Mouse (Mus musculus) liver (tissue): ENCODE measurements around the gene Dusp11.
A peak's percentile ranks its signal among the peaks of the same experiment; 100 is the strongest.
"Not testable (repeated sequence)": the region's sequence is repeated elsewhere in the genome, so short reads cannot be mapped to it uniquely, and the experiment has no call there.

Experiments
- DNase-seq: peaks from one replicate; pipeline ENCODE4 v3.0.0-alpha.2; 2020; ENCODE audit warnings: mixed read lengths

Dusp11 gene

DNA sequence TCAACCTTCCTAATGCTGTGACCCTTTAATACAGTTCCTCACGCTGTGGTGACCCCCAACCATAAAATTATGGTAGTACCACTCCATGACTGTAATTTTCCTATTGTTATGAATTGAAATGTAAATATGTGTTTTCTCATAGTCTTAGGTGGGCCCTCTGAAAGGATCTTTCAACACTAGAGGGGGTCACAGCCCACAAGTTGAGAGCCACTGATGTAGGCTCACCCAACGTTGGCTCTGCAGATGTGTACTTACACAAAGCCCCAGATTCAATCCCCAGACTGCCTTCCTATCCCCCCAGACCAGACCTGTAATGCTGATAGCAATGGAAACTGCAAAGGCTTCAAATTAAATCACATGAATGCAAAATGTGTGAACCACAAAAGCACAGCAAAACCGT, 25.8 kb downstream of the Dusp11 start:
- DNase-seq = no peak

DNA sequence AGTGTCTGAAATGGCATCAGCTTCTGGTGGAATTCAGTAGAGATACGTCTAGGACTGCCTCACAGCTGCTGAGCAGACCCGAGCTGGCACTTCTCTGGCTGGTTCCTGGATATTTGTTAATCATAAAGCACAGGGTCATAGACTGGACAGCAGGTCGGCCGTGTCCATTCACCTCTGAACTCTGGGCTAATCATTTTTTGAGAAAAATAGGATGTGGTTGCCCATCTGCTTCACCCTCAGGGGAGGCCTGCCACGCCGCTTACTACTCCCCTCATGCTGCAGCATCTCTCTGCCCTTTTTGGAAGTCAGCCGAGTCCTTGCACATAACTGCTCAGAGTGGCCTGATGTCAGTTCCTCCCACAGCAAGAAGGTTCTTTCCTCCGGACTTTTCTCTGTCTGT, 27.4 kb downstream of the Dusp11 start:
- no peak for DNase-seq

DNA sequence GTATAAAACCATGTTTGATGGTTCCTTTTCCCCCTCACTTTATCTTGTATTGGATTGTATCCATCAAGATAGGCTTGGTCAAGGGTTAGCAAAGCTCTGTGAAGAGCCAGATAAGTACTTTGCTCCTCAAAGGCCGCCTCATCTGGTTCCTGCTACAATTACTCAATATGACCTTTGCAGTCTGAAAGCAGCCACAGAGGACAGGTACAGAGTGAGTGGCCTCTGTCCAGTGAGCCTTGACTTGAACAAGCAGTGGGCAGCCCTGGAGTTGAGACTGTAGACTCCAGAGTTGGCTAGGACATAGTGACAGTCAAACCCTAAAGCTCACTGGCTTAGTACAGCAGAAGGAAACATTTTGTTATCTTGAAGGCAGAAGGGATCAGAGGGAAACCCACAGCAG, 32.2 kb downstream of the Dusp11 start:
- DNase-seq = no peak

DNA sequence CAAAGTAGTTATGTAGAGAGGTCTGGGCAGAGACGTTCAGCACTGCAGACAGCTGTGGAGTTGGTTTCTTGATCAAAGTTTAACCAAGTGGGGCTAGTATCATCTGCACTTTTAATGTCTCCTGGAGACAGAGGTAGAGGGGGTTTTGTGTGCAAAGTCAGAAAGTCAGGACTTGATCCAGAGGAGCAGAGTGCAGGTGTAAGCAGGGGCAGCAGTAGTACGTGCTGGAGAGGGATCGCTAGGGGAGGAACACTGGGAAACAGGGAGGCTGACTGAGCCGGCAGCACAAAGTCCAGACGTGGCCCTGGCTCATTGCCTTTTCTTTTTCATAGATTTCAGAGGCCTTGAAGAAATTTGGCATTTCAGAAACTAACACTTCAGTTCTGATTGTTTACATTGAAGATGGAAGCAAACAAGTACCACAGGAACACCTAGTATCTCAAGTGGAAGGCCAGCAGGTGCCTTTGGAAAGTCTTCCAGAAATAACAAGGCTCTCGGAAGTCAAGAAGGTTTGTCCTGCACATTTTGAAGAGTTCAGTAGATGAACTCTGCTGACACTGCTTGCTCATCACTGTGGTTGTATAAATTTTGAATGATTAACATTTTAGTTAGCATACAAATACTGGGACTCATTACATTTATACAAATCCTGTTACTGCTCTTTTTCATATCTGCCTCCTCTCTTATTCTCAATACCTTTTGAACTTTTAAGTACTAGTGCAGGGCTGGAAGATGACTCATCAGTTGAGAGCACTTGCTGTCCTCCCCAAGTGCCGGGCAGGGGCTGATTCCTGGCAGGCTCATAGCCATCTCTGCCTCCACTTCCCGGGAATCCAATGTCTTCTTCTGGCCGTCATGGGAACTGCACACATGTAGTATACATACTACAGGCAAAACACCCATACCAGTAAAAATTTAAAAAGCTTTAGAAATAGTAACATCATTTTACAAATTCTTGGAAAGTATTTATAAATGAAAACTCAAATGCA, 33.7 kb downstream of the Dusp11 start:
- no peak for DNase-seq

DNA sequence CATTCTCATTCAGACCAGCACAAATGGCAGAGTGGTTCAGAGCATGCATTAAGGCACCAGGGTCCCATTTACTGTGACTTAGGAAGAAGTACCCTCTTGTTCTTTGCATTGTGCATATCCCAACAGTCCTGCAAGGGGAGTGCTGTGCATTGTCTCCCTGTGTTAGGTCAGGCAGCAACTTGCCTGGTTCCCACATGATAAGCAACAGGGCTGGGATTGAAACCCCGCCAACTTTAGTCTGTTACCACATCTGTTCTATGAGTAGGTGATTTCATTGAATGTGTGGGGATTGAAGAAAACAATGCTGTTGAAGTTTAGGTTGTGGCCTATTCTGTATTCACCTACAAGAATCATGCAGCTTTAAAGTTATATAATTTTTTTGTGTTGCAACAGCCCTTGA, 34.8 kb downstream of the Dusp11 start:
- no peak for DNase-seq

DNA sequence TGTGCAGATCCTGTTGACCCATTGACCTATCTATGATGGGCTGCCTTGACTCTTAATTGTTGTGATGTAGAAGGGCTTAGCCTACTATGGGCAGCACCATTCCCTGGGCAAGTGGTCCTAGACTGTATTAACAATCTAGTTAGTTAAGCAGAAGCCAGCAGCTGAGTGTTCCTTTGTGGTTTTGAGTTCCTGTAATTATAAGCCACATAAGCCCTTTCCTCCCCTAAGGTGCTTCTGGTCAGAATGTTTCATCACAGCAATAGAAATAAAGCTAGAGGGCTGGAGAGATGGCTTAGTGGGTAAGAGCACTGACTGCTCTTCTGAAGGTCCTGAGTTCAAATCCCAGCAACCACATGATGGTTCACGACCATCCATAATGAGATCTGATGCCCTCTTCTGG, 37.8 kb downstream of the Dusp11 start:
- no peak for DNase-seq

DNA sequence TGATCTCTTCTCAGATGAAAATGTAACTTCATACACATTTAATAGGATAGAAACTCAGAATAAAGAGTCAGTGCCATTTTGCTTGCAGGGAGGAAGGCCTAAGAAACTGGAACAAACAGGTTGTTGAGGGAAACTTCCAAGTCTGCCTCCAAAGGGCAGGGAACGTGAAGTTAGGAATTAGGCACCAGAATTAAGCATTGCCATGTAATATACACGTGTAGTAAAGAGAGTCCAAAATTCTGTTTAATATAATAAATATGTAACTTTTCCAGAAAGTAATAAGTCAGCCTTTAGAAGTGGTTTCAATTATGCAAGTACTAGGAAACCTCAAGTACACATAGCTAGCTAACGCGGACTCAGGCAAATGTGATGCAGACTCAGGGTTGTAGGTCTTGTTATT, 42.1 kb downstream of the Dusp11 start:
- DNase-seq = no peak

DNA sequence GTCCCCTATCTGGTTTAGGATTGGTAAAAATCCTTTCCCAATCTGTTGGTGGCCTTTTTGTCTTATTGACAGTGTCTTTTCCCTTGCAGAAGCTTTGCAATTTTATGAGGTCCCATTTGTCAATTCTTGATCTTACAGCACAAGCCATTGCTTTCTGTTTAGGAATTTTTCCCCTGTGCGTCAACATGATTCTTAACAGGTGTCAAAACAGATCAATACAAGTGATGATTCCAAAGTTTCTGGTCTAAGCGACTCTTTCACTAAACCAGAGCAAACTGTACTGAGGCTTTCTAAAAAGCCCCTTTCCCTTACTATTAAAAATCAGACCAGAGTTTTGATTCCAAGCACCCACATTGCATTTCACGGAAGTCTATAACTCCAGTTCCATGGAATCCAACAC, 43.1 kb downstream of the Dusp11 start:
- not testable (repeated sequence) for DNase-seq

DNA sequence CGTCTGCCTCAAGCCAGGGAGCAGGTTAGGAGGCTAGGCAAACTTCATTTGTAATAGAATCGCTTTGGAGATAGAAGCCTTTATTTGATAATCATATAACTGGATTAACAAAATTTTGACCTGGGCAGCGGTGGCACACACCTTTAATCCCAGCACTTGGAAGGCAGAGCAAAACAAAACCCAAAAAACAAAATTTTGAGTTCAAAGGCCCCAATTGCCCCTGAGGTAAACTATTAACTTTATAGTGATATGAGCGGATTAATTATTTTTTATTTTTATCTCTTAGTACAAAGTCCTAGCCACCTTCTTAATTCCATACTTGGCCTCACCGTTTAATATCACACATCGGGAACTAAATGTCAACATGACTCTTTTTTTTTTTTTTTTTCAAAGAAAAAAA, 44.9 kb downstream of the Dusp11 start:
- DNase-seq = no peak

DNA sequence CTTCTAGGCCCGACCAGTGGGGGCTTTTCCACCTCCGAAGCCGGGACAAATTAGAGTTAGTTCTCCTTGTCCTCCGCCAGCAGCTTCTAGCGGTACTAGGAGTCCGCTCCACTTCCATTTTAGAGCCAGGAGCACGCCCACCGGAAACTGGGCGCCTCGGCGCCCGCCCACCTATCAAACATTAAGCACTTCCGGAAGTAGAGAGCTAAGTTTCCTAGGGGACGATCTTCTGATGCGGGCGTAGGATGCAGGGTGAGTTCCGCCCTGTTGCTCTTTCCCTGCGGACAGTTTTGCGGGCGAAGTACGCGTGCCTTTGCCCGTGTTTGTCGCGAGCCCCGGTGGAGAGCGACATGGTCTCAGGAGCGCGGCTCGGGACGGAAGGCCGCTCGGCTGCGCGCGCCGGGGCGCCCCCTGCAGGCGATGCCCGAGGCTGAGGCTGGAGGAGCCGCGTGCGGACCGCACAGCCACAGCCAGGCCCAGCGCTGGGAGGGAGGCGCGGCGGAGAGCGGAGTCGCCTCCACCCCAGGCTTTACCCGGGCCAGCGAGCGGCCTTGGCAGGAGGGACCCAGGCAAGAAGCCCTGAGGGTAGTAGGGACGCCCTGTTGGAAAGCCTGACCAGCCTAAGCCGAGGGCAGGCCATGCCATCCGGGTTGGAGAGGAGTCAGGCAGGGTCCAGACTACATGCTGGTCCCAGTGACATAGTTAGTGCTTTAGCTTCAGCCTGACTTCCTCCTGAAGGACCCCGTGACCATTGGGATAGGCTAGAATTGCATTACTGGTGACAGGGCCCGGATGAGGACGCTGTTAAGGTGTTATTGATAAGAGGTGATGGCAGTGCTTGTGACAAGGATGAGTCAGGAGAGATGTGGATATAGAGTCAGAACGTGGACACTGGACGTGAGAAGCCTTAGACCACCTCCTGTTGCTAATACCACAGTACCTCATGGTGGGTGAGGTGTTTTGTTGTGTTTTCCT, 45.6 kb downstream of the Dusp11 start, which contains the start of gene Nat8f1:
Gene Nat8f1 (minus strand): TSS at position 149 of the 975 bp plus-strand sequence.
- peak; percentile 91 for DNase-seq

DNA sequence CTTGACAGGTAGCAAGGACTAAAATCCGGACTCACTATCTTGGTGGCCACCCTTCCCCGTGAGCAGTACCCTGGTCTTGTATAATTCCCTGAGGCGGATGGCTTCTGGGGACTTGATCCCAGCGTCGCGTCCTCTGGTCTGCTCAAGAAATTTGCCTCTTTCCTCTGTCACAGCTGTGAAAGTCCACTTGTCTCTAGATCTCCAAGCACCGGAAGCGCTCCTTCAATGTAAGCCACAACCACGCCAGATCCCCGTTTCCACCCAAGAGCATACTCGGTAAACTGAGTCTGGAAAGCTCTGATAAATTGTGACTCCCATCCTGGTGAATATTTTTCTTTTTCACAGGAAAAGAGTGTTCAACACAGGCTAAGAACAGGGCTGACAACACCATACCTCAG, 46.3 kb downstream of the Dusp11 start:
- peak; percentile 26 for DNase-seq

DNA sequence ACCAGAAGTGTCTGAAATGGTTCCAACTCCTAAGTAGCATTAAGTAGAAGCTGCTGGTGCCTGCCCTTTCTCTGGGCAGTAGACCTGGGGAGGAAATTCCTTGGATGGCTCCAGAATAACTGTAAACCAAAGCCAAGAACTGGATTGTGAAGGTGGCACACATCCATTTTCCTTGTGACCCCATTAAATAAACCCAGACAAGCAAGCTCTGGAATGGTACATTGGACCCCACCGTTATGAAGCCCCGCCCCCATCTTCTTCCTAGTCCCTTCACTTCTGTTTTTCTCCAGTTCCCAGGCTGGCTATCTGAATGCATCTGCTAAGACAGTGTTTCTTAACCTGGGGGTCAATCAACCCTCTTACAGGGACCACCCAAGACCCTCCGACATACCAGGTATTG, 49.9 kb downstream of the Dusp11 start, which contains the start of gene Tprkb:
Gene Tprkb (plus strand): TSS at position 279 of the 400 bp plus-strand sequence.
- DNase-seq = no peak

DNA sequence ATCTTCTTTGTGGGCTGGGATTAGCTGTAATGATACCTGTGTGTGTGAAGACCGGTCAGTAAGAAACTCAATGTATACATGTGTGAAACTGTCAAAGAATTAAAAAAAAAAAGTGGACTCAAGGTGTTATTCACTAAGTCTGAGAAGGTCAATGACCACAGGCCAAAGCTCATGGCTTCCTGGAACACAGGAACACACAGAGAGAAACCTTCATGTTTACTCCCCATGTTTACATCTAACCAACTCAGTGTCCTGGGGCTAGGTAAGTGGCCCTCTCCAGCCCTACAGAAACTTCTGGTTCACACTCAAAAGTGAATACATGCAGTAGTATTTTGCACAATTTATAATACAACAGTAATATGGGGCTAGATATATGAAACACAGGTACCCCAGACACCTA, 51.8 kb downstream of the Dusp11 start:
- no peak for DNase-seq

DNA sequence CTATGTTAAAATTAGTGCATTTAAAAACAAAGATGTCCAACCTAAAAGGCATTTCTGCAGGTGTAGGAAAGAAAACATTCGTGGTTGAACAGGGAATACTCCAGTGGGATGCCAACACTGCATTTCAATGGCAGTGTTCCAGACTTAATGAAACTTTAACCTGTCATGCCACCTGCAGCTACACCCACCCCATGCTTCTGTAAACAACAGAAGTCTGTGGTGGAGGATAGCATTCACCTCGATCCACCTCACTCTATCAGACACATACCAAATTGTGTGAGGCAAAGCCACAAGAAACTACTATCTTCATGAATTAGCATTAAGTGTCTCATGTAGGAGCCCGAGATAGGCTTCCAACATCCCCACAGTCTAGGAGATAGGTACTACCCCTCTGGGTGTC, 53.1 kb downstream of the Dusp11 start:
- DNase-seq = no peak

DNA sequence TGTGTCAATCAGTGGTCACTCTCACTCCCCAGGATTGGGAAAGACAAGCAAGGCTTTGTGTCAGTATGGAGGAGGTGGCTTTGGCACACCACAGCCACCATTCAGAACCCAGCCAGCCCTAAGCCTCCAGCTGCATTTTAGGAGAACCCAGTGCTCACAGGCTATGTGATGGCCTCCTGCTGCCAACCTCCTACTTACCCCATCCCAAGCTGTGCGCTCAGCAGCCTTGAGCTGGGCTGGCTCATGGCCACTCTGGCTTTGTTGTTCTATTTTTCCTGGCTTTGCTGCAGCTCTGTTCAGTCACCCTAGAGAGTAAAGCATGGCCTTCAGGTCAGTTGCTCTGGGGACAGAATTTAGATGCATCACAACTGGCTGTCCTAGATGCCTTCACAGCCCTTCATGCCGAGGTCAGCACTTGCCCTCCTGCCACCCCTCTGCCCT, 54.5 kb downstream of the Dusp11 start:
- not testable (repeated sequence) for DNase-seq

DNA sequence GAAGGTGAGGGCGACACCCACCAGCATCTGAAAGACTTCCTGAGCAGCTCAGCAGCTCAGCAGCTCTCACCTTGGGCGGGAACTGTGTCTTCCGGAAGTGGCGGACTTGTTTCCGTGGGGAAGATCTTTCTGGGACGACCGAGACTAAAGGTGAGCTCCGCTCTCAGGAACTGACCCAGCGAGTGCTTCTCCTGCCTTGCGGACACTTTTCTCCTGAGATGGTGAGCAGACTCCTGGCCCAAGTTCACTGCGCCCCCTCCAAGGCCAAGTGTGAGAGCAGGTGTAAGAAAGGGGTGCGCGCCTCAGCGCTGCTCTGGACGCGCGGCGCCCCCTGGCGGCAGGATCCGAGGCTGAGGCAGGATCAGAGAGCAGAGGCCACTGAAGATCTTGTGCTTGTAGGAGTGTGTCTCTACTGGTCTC, 56.8 kb downstream of the Dusp11 start, which contains the start of gene Nat8f4:
Gene Nat8f4 (minus strand): TSS at position 243 of the 420 bp plus-strand sequence.
- peak; percentile 67 for DNase-seq

DNA sequence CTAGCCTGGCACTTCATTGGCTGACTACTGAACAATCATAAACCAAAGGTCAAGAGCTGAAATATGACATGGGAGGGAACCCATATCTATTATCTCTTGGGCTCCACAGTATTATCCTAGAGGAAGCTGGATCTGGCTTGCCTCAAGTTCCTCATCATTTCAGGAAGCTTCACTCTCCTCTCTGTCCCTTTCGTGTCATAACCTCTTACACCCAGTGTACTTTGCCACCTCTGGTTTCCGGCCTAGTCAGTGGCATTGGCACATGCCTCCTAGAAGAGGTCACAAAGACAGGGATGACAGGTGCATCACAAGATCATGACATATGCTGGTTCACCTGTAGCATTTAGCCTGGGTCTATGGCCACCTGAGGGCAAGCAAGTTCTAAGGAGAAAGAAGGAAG, 59.2 kb downstream of the Dusp11 start:
- DNase-seq = no peak

DNA sequence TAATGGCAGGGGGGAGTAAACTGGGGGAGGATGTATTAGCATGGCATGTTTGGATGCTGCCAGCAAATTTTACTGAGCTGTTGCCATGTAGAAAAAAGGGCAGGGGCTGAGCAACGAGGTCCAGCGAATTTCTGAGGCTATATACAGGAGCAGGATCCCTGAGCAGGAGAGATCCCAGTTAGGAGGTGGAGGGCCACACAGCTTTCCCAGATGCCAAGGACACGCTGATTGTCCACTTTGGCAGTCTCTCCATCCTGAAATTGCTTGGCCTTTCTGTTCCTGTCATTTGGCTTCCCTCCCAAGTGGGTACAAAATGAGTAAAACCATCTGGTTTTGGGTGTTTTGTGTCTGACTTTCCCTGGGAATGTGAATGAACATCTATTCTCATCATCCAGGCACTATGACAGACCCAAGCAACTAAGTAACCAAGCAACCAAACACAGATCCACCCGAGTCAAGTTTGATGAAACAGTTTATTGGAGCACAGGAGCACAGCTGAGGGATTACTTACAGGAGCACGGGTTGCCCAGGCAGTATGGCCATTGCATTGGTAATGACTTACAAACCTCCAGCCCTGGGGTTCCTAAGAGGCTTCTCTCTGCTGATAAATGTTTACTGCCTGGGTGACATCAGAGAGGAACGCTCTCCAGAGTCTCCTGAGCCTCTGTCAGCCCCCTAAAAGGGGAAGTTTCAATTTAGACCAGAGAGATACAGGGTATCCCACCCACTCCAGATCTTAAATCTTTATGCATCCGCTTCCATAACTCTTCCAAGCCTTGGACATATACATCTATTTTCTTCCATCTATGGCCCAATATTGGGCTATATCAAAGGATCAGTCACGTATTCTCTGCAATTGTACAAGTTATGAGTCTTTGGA, 62.6 kb downstream of the Dusp11 start:
- not testable (repeated sequence) for DNase-seq

DNA sequence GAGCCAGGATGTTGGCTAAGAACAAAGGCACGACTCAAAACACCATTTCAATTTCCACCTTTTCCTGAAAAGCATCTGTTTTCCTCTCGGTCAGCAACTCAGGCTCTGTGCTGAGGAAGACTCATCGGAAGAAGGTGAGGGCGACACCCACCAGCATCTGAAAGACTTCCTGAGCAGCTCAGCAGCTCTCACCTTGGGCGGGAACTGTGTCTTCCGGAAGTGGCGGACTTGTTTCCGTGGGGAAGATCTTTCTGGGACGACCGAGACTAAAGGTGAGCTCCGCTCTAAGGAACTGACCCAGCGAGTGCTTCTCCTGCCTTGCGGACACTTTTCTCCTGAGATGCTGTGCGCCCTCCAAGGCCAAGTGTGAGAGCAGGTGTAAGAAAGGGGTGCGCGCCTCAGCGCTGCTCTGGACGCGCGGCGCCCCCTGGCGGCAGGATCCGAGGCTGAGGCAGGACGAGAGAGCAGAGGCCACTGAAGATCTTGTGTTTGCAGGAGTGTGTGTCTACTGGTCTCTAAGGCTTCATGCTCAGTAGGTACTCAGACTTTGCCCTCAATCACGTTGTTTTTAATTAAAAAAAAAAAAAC, 66.3 kb downstream of the Dusp11 start:
- DNase-seq = not testable (repeated sequence)
